Mouse (Mus musculus) cerebellum, adult 8-10 months (tissue): Measurements from ENCODE around the gene Abcc5.

ENCODE experiments used
- DNase-seq: peaks from one replicate; pipeline ENCODE4 v3.0.0; 2022

Gene Abcc5

DNA sequence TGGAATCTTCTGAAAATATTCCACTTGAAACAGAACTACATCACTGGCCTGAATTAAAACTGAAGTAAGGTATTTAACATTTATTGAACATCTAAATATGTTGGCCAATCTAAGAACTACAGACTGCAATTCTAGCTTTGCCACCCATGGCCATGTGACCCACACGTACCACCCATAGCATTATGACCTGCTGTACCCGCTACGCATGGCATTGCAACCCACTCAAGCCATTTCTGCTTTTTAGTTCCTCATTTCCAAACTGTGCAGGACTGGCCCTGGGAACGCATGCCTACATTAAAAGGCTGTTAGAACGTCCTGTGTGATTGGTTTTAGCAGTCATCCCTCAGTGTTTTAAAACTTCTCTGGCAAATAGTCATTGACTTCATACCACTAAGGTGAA, 68.4 kb downstream of the Abcc5 start:
- DNase-seq = no peak

DNA sequence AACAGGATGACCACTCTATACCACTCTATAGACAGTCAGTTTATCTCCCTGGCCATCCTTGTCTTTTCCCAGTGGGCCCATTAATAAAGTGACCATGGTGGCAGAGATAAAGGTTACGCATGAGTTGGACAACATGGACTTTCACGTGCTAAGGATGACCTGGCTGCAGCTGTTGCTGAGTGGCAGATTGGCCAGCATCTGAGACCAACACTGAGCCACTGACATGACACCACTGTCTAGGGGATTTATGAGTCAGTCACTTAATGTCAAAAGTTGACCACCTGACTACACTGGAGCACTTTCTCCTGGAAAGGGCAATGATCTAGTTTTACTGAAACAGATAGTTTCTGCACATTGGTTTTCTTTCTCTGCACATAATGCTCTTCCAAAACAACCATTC, 71.4 kb downstream of the Abcc5 start:
- no peak for DNase-seq

DNA sequence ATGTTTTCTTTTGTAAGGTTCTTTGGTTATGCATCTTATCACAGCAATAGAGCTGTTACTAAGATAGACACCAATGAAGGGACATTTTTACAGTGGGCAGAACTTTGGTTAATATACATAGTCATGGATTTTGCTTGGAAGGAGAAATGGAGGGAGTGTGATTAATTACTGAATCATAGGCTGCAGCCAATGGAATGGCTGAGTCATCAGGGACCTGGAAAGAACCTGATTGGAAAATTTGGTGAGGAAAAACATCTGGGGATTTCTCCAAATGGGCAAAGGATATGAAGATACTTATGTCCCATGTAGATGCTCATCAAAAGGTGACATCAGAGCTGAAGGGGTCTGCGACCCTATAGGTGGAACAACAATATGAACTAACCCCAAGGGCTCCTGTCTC, 72.2 kb downstream of the Abcc5 start:
- no peak for DNase-seq

DNA sequence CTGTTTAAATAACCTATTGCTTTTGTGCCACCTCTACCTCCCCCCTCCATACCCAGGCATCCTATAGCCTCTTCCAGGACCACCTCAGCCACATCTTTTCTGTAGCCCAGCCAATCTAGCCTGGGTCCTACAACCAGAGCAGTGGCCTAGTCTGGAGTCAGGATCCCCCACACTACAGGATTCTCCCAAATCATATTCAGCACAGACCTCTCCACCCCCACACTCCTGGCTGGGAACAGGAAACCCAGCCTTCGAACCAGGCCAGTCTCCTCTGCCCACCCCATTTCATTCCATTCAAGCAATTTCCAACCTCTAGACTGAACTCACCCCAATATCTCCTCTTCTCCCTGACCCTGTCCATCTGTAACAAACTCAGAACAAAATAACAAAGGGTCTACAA, 80.7 kb downstream of the Abcc5 start:
- DNase-seq = no peak

DNA sequence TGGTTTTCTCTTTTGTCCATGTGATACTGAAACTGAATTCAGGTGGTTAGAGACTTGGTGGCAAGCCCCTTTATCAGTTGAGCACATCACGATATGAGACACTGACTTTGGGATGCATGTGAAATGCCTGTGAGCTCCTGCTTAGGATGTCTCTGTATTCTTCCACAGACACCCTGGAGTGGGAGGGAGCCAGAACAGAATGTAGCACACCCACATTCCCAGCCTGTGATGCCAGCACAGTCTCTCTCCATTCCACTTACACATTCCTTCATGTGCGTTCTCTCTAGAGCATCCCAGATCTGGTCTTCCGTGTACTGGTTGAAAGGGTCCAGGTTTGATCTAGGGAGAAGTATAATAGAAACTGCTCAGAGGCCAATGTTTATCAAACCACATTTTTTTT, 87.6 kb downstream of the Abcc5 start:
- no peak for DNase-seq

DNA sequence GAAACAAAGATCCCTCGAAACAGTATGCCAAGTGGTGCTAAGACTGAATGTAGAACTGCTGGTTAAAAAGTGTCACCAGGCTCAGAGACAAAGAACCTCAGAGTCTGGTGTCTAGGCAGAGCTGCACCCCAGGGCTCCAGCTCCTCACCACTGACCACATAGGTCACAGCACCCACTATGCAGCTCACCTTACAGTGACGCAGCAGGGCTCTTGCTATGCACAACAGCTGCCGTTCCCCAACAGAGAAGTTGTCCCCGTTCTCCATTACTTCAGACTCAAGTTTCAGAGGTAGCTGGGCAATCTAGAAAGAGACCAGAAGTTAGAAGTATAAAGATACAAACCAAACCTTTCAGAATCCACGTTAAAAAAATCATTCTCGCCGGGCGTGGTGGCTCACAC, 91.3 kb downstream of the Abcc5 start:
- DNase-seq = no peak

- DNase-seq = no peak
Observed at GRCm38 (mm10) chr16:20328306-20328705, 97.9 kb downstream of the Abcc5 start.

- DNase-seq = no peak
Observed at GRCm38 (mm10) chr16:20325286-20325685, 100.9 kb downstream of the Abcc5 start, which contains the start of gene Cyp2ab1. Gene Cyp2ab1 (minus strand): TSS chr16:20325404.

DNA sequence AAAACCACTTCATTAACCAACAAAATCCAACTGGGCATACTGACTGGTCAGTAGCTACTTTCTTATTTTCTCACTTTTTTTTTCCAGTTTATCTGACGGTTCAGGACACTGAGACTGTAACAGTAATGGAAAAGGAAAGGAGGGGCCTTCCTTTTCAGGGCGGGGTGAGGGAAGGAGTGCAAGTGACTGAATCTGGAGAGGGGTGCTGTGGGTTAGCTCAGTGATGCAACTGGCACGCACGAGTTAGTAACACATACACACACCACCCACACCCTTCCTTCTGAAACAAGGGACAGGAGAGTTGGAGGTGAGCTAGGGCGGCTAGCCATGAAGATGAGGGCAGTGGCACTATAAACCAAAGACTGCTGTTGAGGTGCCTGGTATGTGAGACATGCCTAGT, 102.3 kb downstream of the Abcc5 start:
- DNase-seq = no peak

- no peak for DNase-seq
Observed at GRCm38 (mm10) chr16:20322274-20322673, 103.9 kb downstream of the Abcc5 start.

DNA sequence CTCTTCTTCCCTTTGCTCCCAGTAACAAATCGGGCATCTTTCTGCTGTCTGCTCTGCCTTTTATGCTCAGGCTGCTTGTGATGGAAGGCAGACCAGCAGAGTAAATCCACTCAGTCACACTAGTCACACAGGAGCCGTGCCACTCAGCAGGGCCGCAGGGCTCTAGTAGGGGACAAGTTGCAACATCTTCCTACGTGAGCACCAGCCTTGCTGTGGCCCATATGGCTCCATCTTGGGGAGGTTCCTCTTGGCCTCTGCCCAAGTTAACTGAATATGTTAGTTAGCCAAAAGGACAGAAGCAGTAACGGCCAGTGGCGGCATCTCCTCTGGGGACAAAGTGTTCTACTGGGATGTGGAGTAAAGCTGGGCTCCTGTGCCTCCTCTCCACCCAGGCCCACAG, 109.4 kb downstream of the Abcc5 start:
- no peak for DNase-seq

DNA sequence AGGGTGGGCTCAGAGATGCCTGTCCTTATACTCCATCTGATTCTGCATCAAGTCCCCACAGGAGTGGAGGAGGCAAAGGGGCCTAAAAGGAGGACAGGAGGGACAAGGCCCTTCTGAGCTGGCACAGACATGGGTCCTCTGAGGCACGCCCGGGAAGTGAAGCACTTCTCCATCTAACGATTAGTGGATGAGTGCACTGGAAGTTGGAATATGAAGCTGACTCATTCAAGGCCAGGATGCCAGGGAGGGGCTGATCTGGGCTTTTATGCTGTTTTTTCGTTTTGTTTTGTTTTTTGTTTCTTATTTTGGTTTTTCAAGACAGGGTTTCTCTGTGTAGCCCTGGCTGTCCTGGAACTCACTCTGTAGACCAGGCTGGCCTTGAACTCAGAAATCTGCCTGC, 110.9 kb downstream of the Abcc5 start:
- no peak for DNase-seq

DNA sequence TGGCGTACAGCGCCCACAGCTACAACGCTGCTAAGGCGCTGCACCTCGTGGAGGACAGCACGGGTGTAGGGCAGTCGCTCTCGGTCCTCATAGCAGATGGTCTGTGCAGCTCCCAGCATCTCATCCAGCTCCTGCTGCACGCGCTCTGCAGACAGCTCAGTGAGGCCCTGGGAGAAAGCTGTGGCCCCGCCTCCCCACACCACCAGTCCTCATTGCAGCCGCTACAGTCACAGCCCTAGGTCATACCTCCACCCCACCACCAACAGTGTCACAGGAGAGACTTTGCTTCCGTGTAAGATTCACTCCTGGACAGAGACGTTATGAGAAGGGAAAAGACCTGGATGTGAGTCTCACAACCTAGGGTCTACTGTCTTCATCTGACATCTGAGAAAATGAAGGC, 113.9 kb downstream of the Abcc5 start:
- DNase-seq = no peak

DNA sequence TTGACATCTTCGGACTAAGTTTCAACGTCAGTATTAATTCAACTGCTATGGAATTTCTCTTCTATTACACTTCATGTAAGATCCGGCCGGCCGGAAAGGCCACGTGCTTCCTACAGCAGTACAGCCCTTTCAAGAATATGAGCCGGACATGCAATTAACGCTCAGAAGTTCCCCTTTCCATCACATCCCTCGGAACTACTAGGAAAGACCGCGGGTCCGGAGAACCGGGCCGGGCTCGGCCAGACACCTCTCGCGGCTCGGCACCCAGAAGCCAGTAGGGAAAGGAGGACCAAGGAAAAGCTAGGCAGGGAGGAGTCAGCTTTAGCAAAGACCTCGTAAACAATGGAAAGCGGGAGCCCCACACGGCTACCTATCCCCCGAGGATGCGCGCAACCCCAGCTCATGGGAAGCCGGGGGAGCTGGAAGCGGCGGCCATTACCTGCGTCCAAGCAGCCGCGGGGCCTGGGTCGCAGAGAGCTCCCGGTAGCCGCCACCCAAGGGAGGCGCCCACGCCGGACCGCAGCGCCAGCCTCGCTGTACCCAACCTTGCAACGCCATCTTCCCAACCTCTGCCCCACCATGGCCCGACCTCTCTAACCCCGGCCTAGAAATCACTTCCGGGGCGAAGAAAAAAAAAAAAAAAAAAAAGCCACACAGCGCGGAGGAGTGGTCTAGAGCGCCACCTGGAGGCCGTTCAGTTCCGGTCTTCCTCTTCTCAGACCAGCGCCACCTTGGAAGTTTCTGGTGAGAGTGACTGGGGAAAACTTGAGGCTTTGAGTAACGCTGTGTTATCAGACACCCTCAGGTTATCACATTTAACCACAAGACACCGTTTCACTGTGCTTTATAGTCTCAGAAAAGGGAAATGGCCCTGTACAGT, 124.2 kb downstream of the Abcc5 start, which contains the start of gene Parl:
Gene Parl (minus strand): TSS at position 618 of the 880 bp plus-strand sequence.
- peak; percentile 84 for DNase-seq

DNA sequence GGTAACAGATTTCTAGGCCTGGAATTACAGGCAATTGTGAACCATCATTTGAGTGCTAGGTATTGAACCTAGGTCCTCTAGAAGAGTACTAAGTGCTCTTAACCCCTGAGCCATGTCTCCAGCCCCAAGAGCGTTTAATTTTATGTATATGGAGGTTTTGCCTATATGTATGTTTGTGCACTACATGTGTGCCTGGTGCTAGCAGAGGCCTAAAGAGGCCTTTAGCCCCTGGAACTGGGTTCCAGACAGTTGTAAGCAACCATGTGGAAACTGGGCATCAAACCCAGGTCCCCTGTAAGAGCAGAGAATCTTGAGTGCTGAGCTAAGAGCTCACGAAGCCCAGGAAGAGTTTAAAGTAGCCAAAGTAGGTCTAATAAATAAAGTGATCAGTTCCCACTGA, 126.1 kb downstream of the Abcc5 start:
- DNase-seq = no peak
